8 mouse cellular contexts compared by ENCODE assay signal in genomic region chr11:117824060-117824969, GRCm38 (mm10). TPM values are rescaled to one million over a fixed set of nuclear protein-coding genes. Genes with fewer than 3 reads are reported as not detected.
DNase-seq lines count a peak whose midpoint lies in the region; ATAC-seq and TF ChIP-seq lines count a peak whose summit lies in the region.

No protein-coding gene starts in this region.

- H3K79me3 ChIP-seq in C2C12 (ENCODE audit: low read depth) = peaks cover 51% of the 10 kb centered on the region

- peak overlapping the region; percentile 48 for H3K27ac ChIP-seq in heart, embryonic 12.5 days (ENCODE audit: poor library complexity, severe bottlenecking)
- H3K27ac ChIP-seq in liver, embryonic 12.5 days = peak overlapping the region; percentile 95
- H3K27ac ChIP-seq in stomach, embryonic 14.5 days (ENCODE audit: low read length) = peak overlapping the region; percentile 95; the same call in 1 of the 2 replicates

- H3K4me1 ChIP-seq in erythroblast, embryonic 14.5 days (ENCODE audit: control insufficient read depth) = peaks cover 92% of the 10 kb centered on the region
- H3K4me1 ChIP-seq in heart, embryonic 12.5 days (replicated peaks) = peaks cover 71% of the 10 kb centered on the region
- peaks cover 78% of the 10 kb centered on the region for H3K4me1 ChIP-seq in liver, embryonic 12.5 days
- peaks cover 55% of the 10 kb centered on the region for H3K4me1 ChIP-seq in stomach, embryonic 14.5 days (ENCODE audit: control insufficient read depth, insufficient read depth, low read length)

- peaks cover 74% of the 10 kb centered on the region for H3K79me2 ChIP-seq in C2C12 (ENCODE audit: control insufficient read depth, insufficient read depth)

- peak overlapping the region; percentile 89 for H3K4me3 ChIP-seq in C2C12 (ENCODE audit: insufficient read depth, poor library complexity, severe bottlenecking)
- H3K4me3 ChIP-seq in erythroblast, embryonic 14.5 days (replicated peaks) = peak overlapping the region; percentile 86
- H3K4me3 ChIP-seq in heart, embryonic 12.5 days = peak overlapping the region; percentile 69
- H3K4me3 ChIP-seq in liver, embryonic 12.5 days = peak overlapping the region; percentile 83
- H3K4me3 ChIP-seq in stomach, embryonic 14.5 days (ENCODE audit: low read depth, low read length) = peak overlapping the region; percentile 64

- H3ac ChIP-seq in C2C12 (ENCODE audit: control insufficient read depth, insufficient read length, low read depth) = peak overlapping the region; percentile 74

- no peaks in the 10 kb centered on the region for H3K9me3 ChIP-seq in erythroblast, embryonic 14.5 days (ENCODE audit: control insufficient read depth, low read length)
- no peaks in the 10 kb centered on the region for H3K9me3 ChIP-seq in heart, embryonic 12.5 days (replicated peaks)
- no peaks in the 10 kb centered on the region for H3K9me3 ChIP-seq in liver, embryonic 12.5 days (replicated peaks)
- no peaks in the 10 kb centered on the region for H3K9me3 ChIP-seq in stomach, embryonic 14.5 days (ENCODE audit: control insufficient read depth, low read depth, low read length)

- DNase-seq in brain, adult 2 months (ENCODE audit: low read depth, low spot score) = peak; percentile 84
- peak; percentile 89 for DNase-seq in kidney, postnatal 10 days
- peak; percentile 68 to 80 for DNase-seq in natural killer cell, adult 2 months (ENCODE audit: low spot score in 2 of 2)

- H3K27me3 ChIP-seq in C2C12 (ENCODE audit: control insufficient read depth, insufficient read depth, insufficient read length) = no peaks in the 10 kb centered on the region
- H3K27me3 ChIP-seq in erythroblast, embryonic 14.5 days (ENCODE audit: control insufficient read depth) = no peaks in the 10 kb centered on the region
- H3K27me3 ChIP-seq in heart, embryonic 12.5 days (replicated peaks) = no peaks in the 10 kb centered on the region
- no peaks in the 10 kb centered on the region for H3K27me3 ChIP-seq in liver, embryonic 12.5 days (replicated peaks)
- no peaks in the 10 kb centered on the region for H3K27me3 ChIP-seq in stomach, embryonic 14.5 days (ENCODE audit: control insufficient read depth, insufficient read depth, low read length)

- H3K36me3 ChIP-seq in C2C12 (ENCODE audit: control insufficient read depth, insufficient read depth) = peaks cover 46% of the 10 kb centered on the region
- peaks cover 60% of the 10 kb centered on the region for H3K36me3 ChIP-seq in erythroblast, embryonic 14.5 days (ENCODE audit: control insufficient read depth)
- H3K36me3 ChIP-seq in heart, embryonic 12.5 days = peaks cover 44% of the 10 kb centered on the region
- H3K36me3 ChIP-seq in liver, embryonic 12.5 days = peaks cover 51% of the 10 kb centered on the region
- H3K36me3 ChIP-seq in stomach, embryonic 14.5 days (ENCODE audit: control insufficient read depth, insufficient read depth, low read length) = peaks cover 22% of the 10 kb centered on the region; the same call in 1 of the 2 replicates

- peak overlapping the region; percentile 92 for H3K4me2 ChIP-seq in heart, embryonic 12.5 days
- H3K4me2 ChIP-seq in liver, embryonic 12.5 days = peak overlapping the region; percentile 82
- H3K4me2 ChIP-seq in stomach, embryonic 14.5 days (replicated peaks; ENCODE audit: low read depth, low read length) = peak overlapping the region; percentile 85

- peak; percentile 85 for TF ChIP-seq CTCF in C2C12 (IDR thresholded peaks at IDR 0.05; ENCODE audit: control insufficient read depth, insufficient read depth, insufficient read length)

- peak; percentile 63 for ATAC-seq in heart, embryonic 12.5 days (ENCODE audit: insufficient number of reproducible peaks, low FRiP score)
- ATAC-seq in liver, embryonic 12.5 days = peak; percentile 61
- ATAC-seq in stomach, embryonic 14.5 days (ENCODE audit: insufficient number of reproducible peaks, insufficient read depth, low FRiP score, low read depth) = peak; percentile 55; the same call in 1 of the 2 replicates

- H3K9ac ChIP-seq in heart, embryonic 12.5 days = peak overlapping the region; percentile 89
- H3K9ac ChIP-seq in liver, embryonic 12.5 days = peak overlapping the region; percentile 94
- H3K9ac ChIP-seq in stomach, embryonic 14.5 days (replicated peaks; ENCODE audit: low read depth, low read length) = peak overlapping the region; percentile 74; the same call in 1 of the 2 replicates

- WGBS in heart, embryonic 12.5 days = 19% methylated on average over 23 of the region's 23 CpGs
- WGBS in liver, embryonic 12.5 days (ENCODE audit: insufficient replicate concordance) = 20% methylated on average over 23 of the region's 23 CpGs
- WGBS in stomach, embryonic 14.5 days = 18% methylated on average over 23 of the region's 23 CpGs

TF ChIP-seq in C2C12, 6 proteins besides CTCF, POLR2A, EP300 and RAD21:
- TF ChIP-seq MAX (IDR thresholded peaks at IDR 0.05) (peak; percentile 96), MYOG (IDR thresholded peaks at IDR 0.05; ENCODE audit: control insufficient read depth, extremely low read depth, insufficient read length) (no peak)
TF ChIP-seq in C2C12: peak in this region for 1.

RNA-seq across cellular contexts. Expression of gene Afmid, which starts 1.4 kb away (rescaled TPM):
- 3.2 TPM for polyA plus RNA-seq in C2C12 (2012; fragmentation: generic; extraction: Trizol)
- 0.41 and 2.3 TPM in 2 replicates for polyA plus RNA-seq in erythroblast, embryonic 14.5 days (2012)
- 10.5 and 13.5 TPM in 2 replicates for polyA plus RNA-seq in heart, embryonic 12.5 days (2016; fragmentation: Nextera tagmentation; extraction: Ambion mirVana)
- polyA plus RNA-seq in liver, embryonic 12.5 days (2016; fragmentation: Nextera tagmentation; extraction: Ambion mirVana) = 6.7 TPM in 2 replicates
- polyA plus RNA-seq in stomach, embryonic 14.5 days (2014; fragmentation: Nextera tagmentation; extraction: Ambion mirVana) = 6.4 and 7.1 TPM in 2 replicates

RNA-seq across cellular contexts. Expression of gene Tk1, which starts 1.6 kb away (rescaled TPM):
- 265 TPM for polyA plus RNA-seq in C2C12 (2012; fragmentation: generic; extraction: Trizol)
- polyA plus RNA-seq in erythroblast, embryonic 14.5 days (2012) = 17.8 and 29.7 TPM in 2 replicates
- 101 and 105 TPM in 2 replicates for polyA plus RNA-seq in heart, embryonic 12.5 days (2016; fragmentation: Nextera tagmentation; extraction: Ambion mirVana)
- polyA plus RNA-seq in liver, embryonic 12.5 days (2016; fragmentation: Nextera tagmentation; extraction: Ambion mirVana) = 145 and 152 TPM in 2 replicates
- 133 and 149 TPM in 2 replicates for polyA plus RNA-seq in stomach, embryonic 14.5 days (2014; fragmentation: Nextera tagmentation; extraction: Ambion mirVana)

RNA-seq across cellular contexts. Expression of gene Gm20708, which starts 14.8 kb away (rescaled TPM):
- 0.16 TPM for polyA plus RNA-seq in C2C12 (2012; fragmentation: generic; extraction: Trizol)
- polyA plus RNA-seq in erythroblast, embryonic 14.5 days (2012) = 0.16 TPM in 2 replicates
- 0.78 and 0.82 TPM in 2 replicates for polyA plus RNA-seq in heart, embryonic 12.5 days (2016; fragmentation: Nextera tagmentation; extraction: Ambion mirVana)
- polyA plus RNA-seq in liver, embryonic 12.5 days (2016; fragmentation: Nextera tagmentation; extraction: Ambion mirVana) = 0.23 and 0.27 TPM in 2 replicates
- polyA plus RNA-seq in stomach, embryonic 14.5 days (2014; fragmentation: Nextera tagmentation; extraction: Ambion mirVana) = 1.1 TPM in 1 of 2 replicates, not detected in the other

RNA-seq across cellular contexts. Expression of gene Syngr2, which starts 14.8 kb away (rescaled TPM):
- polyA plus RNA-seq in C2C12 (2012; fragmentation: generic; extraction: Trizol) = 65.3 TPM
- 7.2 and 10.2 TPM in 2 replicates for polyA plus RNA-seq in erythroblast, embryonic 14.5 days (2012)
- polyA plus RNA-seq in heart, embryonic 12.5 days (2016; fragmentation: Nextera tagmentation; extraction: Ambion mirVana) = 68.9 and 69.3 TPM in 2 replicates
- polyA plus RNA-seq in liver, embryonic 12.5 days (2016; fragmentation: Nextera tagmentation; extraction: Ambion mirVana) = 61.5 and 66.4 TPM in 2 replicates
- 101 and 115 TPM in 2 replicates for polyA plus RNA-seq in stomach, embryonic 14.5 days (2014; fragmentation: Nextera tagmentation; extraction: Ambion mirVana)

RNA-seq across cellular contexts. Expression of gene Birc5, which starts 24.7 kb away (rescaled TPM):
- polyA plus RNA-seq in C2C12 (2012; fragmentation: generic; extraction: Trizol) = 230 TPM
- 47.2 and 54.9 TPM in 2 replicates for polyA plus RNA-seq in erythroblast, embryonic 14.5 days (2012)
- polyA plus RNA-seq in heart, embryonic 12.5 days (2016; fragmentation: Nextera tagmentation; extraction: Ambion mirVana) = 250 and 252 TPM in 2 replicates
- polyA plus RNA-seq in liver, embryonic 12.5 days (2016; fragmentation: Nextera tagmentation; extraction: Ambion mirVana) = 370 and 373 TPM in 2 replicates
- 287 and 307 TPM in 2 replicates for polyA plus RNA-seq in stomach, embryonic 14.5 days (2014; fragmentation: Nextera tagmentation; extraction: Ambion mirVana)

Comparison
In these comparisons a context has a peak if more than half of its experiments do, and no peak if none do; other contexts are left out.
1. Peak in every context shown above with its lines: DNase-seq, ATAC-seq, H3K4me3 ChIP-seq and H3K27ac ChIP-seq.